Mouse (Mus musculus): Measurements from ENCODE around the gene Slc34a3.

The Slc34a3 gene

DNA sequence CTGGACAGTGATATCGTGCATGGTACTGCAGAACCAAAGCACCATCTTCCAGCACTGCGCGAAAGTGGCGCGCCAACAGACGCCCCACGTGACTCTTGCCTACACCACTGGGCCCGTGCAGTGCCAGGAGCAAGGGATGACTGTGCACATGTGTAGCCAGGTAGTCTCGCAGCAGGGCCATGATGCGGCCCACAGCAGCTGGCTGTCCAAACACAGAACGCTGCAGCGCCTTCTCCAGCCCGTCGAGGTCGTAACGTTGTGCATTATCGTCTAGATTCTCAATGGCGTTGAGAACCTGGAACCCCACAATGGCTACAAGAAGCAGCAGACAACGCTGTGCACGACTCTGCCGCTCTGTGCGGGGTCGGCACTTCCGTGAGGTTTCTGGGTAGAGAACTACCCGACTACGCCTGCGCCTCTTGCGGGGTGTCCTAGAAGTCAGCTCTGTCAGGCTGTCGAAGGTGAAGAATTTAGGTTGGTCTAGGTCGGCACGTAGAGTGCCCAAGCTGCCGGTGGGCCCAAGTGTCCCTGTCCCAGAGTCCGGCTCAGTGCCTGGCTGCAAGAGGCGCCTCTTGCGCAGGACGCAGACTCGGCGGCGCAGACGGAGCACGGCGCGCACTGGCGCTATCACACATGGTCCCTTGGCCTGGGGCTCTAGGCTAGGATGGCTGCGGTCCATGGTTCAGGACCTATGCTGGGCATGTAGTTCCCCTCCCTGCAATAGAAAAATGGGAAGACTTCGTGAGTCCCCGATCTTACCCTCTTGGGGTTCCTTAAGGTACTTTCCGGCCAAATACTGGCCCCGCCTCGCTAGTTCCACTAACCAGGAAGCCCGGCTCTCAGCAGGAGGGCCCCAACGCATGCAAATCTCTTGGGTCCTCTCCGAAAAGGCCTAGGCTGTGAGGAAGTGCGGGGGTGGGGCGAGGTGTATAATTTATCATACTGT is 38.7 kb downstream of the Slc34a3 start:
- in situ Hi-C loops (cut with MboI; ENCODE audit: low sequenced_read_pairs) = no loop called here

DNA sequence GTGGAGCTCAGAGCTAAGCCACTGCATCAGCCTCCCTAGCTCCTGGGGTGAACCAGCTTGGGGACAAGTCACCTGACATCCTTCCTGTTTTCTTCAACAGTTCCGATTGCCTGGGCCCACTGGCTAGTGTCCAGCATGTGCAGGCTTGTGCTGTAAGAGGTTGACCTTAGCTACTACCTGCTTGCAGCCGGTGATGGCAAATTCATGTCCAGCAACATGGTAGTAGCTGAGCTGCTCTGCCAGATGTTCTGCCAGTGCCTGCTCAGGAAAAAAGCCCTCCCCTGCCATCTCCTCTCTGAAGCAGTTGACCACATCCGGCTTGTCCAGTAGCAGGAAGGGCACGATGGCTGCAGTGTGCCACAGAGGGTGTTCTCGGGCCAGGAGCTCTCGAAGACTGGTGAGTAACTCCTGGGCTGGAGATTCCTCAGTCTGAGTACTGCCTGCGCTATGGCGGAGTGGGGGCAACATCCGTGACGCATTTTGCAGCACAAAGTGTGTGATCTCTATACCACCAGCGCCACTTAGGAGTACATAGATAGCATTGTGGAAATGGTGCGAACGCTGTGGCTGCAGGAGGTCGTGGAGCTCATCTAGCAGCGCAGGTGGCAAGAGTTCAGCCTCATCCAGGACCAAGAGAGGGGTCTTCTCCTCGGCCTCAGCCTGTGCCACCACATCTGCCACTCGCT is 39.5 kb downstream of the Slc34a3 start:
- in situ Hi-C loops (cut with MboI; ENCODE audit: low sequenced_read_pairs) = no loop called here

DNA sequence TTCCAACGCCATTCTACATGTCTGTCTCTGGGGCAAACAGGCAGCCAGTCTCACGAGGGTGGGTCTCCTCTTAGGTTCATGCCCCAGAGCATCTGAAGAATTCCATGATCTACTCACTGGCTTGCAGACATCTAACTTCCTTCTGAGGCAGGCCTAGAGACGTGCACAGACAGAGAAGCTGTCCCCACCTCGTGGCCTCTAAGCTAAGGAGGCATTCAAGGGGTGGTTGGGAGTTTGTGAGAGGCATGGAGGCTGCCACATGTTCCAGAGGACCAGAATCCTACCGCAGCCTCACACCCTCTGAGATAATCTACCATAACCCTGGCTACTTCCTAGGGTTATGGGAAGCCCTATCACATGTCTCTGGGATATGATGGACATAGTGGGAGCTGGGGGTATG is 40.2 kb downstream of the Slc34a3 start:
- in situ Hi-C loops (cut with MboI; ENCODE audit: low sequenced_read_pairs) = no loop called here

DNA sequence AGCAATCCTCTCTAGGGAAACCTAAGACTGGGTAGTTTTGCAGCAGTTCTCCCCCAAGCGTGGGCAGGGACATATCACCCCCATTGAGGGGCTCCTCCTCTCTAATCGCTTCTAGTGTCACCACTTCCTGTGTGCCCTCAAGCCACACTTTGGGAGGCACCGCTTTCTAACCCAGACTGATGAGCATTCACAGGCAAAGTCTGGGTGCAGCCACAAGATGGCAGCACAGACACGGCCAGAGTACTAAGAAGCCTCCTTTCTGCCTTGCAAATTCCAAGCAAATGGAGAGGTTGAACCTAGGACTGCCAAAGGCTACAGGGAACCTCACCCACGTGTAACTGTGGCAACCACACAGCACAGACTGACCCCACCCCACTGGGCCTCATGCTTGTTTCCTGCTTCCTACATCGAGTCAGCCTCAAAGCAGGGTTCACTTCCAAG is 40.8 kb downstream of the Slc34a3 start:
- in situ Hi-C loops (cut with MboI; ENCODE audit: low sequenced_read_pairs) = no loop called here

DNA sequence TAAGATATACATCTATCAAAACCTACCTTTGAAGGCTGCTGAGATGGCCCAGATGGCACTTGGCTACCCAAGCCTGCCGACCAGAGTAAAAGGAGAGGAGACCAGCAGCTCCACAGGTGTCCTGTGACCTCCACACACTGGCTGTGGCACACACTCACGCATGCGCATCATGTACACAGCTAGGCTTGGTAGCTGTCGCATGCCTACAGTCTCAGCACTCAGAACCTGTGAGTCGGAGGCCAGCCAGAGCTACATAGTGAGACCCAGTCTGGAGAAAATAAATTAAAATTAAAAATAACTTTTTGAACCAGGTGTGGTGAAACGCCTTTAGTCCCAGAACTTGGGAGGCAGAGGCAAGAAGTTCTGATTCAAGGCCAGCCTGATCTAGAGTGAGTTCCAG is 46.3 kb downstream of the Slc34a3 start:
- in situ Hi-C loops (cut with MboI; ENCODE audit: low sequenced_read_pairs) = no loop called here

DNA sequence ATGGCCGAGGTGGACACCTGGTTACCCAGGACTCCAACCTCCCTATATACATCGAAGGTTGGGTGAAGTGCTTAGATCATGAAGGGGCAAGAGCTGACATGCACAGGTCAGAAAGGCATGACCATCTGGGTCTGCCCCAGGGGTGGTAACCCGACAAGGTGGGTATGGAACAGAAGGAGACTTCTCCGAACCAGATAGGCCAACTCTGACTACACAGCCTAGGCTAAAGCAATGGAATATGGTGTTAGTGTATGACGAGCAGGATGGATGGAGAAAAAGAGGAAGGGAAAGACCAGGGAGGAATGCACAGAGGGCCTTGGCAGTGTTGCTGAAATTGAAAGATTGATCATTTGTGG is 47.6 kb downstream of the Slc34a3 start:
- in situ Hi-C loops (cut with MboI; ENCODE audit: low sequenced_read_pairs) = no loop called here

DNA sequence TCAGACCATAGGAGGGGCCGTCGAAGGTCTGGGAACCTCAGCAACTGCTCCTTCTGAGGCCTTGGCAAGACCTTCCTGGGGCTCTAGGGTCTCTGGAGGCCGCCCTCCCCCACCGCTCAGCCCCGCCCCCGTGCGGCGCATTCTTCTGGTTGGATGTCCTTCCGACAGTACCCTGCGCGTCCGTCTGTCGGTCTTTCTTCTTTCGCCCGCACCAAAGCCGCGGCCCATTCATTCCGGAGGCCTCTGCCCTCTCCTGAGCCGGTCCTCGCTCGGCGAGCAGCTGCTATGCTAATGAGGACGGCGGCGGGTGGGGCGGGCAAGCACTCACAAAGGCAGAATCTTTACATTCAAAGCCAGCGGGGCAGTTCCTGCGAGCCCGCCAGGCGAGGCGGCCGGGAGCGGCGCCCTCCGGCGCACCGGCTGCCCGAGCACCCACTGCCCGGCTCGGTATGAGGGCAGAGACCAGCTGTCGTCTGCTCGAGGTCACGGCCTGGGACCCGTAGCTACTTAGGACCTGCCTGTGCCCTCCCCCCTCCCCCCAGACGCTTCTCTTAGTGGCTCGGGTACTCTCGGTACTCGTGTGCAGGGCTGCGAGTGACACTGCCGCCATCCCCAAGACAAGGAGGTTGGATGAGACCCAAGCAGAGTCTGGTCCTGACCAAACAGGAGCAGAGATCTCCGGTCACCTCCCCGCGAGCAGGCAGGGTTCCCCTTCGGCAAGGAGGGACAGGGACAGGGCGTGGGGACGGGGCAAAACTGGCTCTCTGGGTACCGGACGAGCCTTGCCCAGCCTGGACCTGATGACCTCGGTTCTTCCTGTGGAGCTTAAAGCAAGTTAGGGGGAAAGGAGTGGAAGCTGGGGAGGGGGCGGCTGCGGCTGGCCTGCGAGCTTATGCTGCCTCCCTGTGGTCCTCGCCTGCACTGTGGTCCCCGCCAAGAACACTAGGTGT is 48.3 kb downstream of the Slc34a3 start:
- in situ Hi-C loops (cut with MboI; ENCODE audit: low sequenced_read_pairs) = no loop called here

DNA sequence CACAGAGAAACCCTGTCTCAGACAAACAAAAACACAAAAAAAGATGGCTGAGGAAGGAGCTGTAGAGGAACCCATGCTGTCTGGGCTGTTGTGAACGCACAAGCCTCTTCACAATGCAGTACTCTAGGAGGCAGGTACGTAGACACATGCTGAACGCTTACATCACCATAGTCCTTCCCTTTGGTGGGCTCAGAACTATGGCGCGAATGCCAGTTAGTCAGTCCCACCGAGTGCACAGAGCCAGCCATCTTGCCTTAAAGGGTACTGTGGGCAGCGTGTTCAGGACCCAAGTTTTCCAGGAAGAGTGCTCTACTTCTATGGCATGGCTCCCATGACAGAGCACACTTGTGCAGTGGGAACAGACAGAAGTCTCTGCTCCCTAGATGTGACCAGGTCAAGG is 49.7 kb downstream of the Slc34a3 start:
- in situ Hi-C loops (cut with MboI; ENCODE audit: low sequenced_read_pairs) = no loop called here

DNA sequence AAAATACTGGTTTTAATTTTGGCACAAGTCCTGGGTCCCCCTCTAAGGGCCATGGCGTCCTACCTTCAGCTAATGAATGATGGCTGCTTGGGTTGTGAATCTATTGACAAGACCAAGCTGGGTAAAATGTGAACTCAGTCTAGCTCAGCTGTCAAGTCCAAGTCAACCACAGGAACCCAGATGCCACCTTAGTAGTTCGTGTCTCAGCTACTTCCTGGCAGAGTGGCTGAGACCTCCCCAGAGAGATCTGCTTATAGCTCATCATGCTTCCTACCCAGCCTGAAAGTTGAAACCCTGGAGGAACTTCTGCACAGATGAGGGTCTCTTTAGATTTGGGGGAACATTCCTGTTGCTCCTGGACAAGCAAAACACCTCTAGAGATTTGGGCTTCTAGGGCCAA is 50.8 kb downstream of the Slc34a3 start:
- in situ Hi-C loops (cut with MboI; ENCODE audit: low sequenced_read_pairs) = no loop called here

DNA sequence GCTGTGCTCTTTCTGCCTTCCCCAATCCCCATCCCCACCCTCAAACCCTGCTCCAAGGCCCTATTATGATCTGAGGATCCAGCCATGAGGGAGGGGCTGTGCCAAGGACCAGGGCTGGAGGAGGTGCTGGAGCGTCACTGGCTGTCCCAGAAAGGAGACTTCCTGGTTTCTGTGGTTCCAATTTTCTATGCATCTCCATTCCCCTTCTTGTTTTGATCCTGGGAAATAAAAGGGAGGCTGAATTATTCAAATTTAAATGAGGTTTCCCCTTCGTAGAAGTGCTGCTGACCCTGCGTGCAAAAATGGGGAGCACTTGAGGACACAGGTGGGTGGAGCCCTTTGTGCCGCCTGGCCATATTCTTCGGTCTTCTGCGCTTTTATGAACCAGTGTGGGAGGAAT is 51.5 kb downstream of the Slc34a3 start:
- in situ Hi-C loops (cut with MboI; ENCODE audit: low sequenced_read_pairs) = no loop called here

DNA sequence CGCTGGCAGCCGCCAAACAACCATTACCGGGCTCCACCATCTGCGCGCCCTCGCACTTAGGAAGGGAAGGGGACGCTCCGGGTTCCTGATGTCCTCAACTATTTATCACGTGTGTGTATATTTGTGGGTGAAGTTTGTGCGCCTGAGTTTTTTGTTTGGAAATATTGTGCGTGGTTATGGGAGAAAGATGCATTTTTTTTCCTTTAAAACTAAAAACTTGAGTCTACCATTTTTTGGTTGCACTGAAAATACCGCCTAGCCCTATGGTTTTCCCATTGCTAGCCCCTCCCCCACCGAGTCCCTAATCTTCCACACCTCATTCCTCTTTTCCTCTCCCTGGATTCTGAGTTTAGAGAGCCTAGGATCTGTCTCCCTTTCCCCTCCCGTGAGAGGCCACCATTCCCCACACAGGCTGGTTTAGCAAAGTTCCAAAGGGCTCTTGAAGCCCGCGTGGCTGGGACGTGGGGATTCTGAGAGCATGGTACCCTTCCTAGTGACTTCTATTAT is 52.2 kb downstream of the Slc34a3 start:
- in situ Hi-C loops (cut with MboI; ENCODE audit: low sequenced_read_pairs) = no loop called here

DNA sequence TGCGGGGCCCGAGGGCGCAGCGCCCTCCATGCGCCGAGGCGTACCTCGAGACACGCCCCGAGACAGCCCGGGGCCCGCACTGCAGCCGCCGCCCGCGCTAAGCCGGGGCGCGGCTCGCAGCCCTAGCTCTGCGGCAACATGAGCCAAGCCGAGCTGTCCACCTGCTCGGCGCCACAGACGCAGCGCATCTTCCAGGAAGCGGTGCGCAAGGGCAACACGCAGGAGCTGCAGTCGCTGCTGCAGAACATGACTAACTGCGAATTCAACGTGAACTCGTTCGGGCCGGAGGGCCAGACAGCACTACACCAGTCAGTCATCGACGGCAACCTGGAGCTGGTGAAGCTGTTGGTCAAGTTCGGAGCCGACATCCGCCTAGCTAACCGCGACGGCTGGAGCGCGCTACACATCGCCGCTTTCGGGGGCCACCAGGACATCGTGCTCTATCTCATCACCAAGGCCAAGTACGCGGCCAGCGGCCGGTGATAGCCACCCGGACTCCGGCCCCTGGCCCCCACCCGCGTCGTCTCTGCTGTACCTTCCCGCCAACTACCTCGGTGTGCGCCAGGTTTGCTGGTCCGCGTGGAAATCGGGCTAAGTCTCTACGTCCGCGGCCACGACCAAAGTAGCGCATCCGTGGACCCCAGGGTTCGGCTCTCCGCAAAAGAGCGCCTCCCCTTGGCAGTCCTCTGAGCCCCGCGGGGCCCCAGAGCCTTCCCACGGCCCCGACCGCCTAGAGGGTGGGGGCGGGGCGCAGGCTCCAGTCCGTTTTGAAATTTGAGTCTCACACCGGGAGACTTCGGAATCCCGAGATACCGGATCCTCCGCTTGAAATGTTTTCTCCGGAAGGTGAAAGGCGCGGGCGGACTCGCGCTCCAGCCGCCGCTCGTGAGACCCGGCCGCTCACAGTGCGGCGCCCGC is 52.9 kb downstream of the Slc34a3 start:
- in situ Hi-C loops (cut with MboI; ENCODE audit: low sequenced_read_pairs) = no loop called here

DNA sequence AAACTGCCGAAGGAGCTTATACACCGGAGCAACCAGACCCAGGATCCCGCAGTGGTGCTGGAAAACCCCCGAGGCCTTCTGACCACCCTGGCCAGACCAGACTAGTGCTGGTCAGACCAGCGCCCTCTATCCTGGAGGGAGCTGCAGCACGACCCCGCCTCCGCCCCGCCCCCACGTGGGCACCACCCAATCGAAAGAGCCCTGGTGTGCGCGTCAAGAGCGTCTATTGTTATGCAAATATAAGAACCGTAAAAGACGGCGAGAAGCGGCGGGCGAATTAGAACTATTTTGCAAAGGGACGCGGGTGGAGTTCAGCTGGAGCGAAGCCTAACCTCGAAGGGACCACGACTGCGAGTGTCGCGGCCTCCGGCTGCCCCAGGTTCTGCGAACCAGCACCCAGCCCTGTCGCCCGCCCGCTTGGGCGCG is 53.7 kb downstream of the Slc34a3 start, which contains the start of gene Nrarp:
Gene Nrarp (plus strand): TSS at position 281 of the 426 bp plus-strand sequence.
- in situ Hi-C loops (cut with MboI; ENCODE audit: low sequenced_read_pairs) = no loop called here

DNA sequence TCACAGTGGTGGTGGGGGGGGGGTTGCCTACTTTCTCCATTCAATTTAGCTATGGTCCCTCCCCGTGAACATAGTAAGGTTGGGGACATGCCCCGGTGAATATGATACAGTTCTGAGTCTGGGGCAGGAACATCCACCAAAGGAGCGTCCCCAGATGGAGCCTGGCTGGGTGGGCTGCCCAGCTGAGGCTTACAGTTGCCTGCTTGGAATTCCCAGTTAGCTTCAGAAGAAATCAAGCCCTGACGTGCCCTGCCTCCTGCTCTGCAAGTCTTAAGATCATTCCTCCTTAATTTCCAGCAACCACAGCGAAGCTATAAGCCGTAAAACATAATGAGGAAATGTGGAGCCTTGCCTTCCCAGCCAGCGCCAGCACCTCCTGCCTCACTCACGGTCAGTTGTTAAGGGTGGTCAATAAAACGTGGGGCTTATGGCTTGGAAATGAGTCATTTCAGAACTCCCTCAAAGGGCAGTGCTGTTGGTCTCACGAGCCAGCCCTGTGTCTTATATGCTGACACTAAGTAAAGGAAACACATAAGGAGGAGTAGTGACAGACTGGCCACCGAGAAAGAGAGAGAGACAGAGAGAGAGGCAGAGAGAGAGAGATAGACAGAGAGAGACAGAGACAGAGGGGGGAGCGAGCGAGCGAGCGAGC is 54.5 kb downstream of the Slc34a3 start:
- in situ Hi-C loops (cut with MboI; ENCODE audit: low sequenced_read_pairs) = no loop called here

Data from CH12F3 (cell line).